Mouse (Mus musculus) erythroblast, embryonic 14.5 days (primary cell): ENCODE data around the gene Daglb. TPM values are rescaled to one million over a fixed set of nuclear protein-coding genes. Genes with fewer than 3 reads are reported as not detected.
"Not testable (repeated sequence)": the region's sequence is repeated elsewhere in the genome, so short reads cannot be mapped to it uniquely, and the experiment has no call there.

ENCODE experiments used
- H3K27me3 ChIP-seq: 2 replicates; pipeline ENCODE4 v1.6.1; 2012; ENCODE audit warnings: inconsistent platforms; ENCODE audit not compliant: control insufficient read depth
- H3K36me3 ChIP-seq: 2 replicates; pipeline ENCODE4 v1.6.1; 2012; ENCODE audit warnings: mild to moderate bottlenecking, inconsistent platforms; ENCODE audit not compliant: control insufficient read depth
- H3K4me1 ChIP-seq: 2 replicates; pipeline ENCODE4 v1.6.1; 2012; ENCODE audit warnings: inconsistent platforms; ENCODE audit not compliant: control insufficient read depth
- H3K4me3 ChIP-seq: replicated peaks from 2 replicates; pipeline ENCODE3; 2012; ENCODE audit warnings: moderate library complexity, mild to moderate bottlenecking, inconsistent platforms
- H3K9me3 ChIP-seq: 2 replicates; pipeline ENCODE4 v1.6.1; 2012; ENCODE audit warnings: low read length, inconsistent platforms, mixed read lengths; ENCODE audit not compliant: control insufficient read depth
- GATA1 ChIP-seq: IDR thresholded peaks from 2 replicates; pipeline ENCODE4 v1.6.1; 2012; ENCODE audit warnings: low read length, inconsistent platforms, mixed read lengths
- TAL1 ChIP-seq: IDR thresholded peaks from 3 replicates; pipeline ENCODE4 v1.6.1; 2012; ENCODE audit warnings: low read length, inconsistent platforms, mixed read lengths
- polyA plus RNA-seq: library from polyadenylated mRNA; stranded (reverse); fragments of >175 nt; gene quantifications from 2 replicates; pipeline ENCODE4 v1.2.3, GENCODE M21; 2012

The Daglb gene
- polyA plus RNA-seq, 1 experiment = 0.52 TPM

- Histone ChIP-seq H3K4me1 (peaks cover 1% of the 10 kb centered on the region; the same call in 1 of the 2 replicates), H3K36me3 (peaks cover 85% of the 10 kb centered on the region), H3K9me3 (no peaks in the 10 kb centered on the region), H3K27me3 (no peaks in the 10 kb centered on the region), H3K4me3 (no peak overlapping the region)
- no peak for TF ChIP-seq TAL1
- no peak for TF ChIP-seq GATA1
These were observed 34.8 kb downstream of the Daglb start for GRCm38 (mm10) chr5:143499197-143499596.

GRCm38 (mm10) chr5:143499686-143500085 lies 35.3 kb downstream of the Daglb start:
- no peaks in the 10 kb centered on the region for H3K27me3 ChIP-seq
- no peak overlapping the region for H3K4me3 ChIP-seq
- H3K9me3 ChIP-seq = no peaks in the 10 kb centered on the region
- peaks cover 85% of the 10 kb centered on the region for H3K36me3 ChIP-seq
- no peak for TF ChIP-seq TAL1
- H3K4me1 ChIP-seq = peaks cover 1% of the 10 kb centered on the region; the same call in 1 of the 2 replicates

- not testable (repeated sequence) for H3K9me3 ChIP-seq, H3K4me1 ChIP-seq, H3K27me3 ChIP-seq, H3K4me3 ChIP-seq
- H3K36me3 ChIP-seq = peaks cover 85% of the 10 kb centered on the region
These were observed 36.3 kb downstream of the Daglb start for GRCm38 (mm10) chr5:143500711-143501110.

- Histone ChIP-seq H3K27me3 (no peaks in the 10 kb centered on the region), H3K36me3 (peaks cover 86% of the 10 kb centered on the region), H3K9me3 (no peaks in the 10 kb centered on the region), H3K4me3 (no peak overlapping the region), H3K4me1 (peaks cover 1% of the 10 kb centered on the region; the same call in 1 of the 2 replicates)
- no peak for TF ChIP-seq GATA1
- TF ChIP-seq TAL1 = no peak
These were observed 36.8 kb downstream of the Daglb start for GRCm38 (mm10) chr5:143501140-143501539.

GRCm38 (mm10) chr5:143501649-143502048 lies 37.3 kb downstream of the Daglb start:
- peaks cover 1% of the 10 kb centered on the region; the same call in 1 of the 2 replicates for H3K4me1 ChIP-seq
- TF ChIP-seq GATA1 (no peak), TAL1 (no peak)
- no peaks in the 10 kb centered on the region for H3K9me3 ChIP-seq
- no peaks in the 10 kb centered on the region for H3K27me3 ChIP-seq
- H3K4me3 ChIP-seq = no peak overlapping the region
- peaks cover 91% of the 10 kb centered on the region for H3K36me3 ChIP-seq

- Histone ChIP-seq H3K27me3 (no peaks in the 10 kb centered on the region), H3K4me3 (no peak overlapping the region), H3K9me3 (no peaks in the 10 kb centered on the region), H3K4me1 (peaks cover 4% of the 10 kb centered on the region), H3K36me3 (peaks cover 94% of the 10 kb centered on the region)
- no peak for TF ChIP-seq GATA1
- no peak for TF ChIP-seq TAL1
These were observed 38.6 kb downstream of the Daglb start for GRCm38 (mm10) chr5:143502899-143503557.

GRCm38 (mm10) chr5:143503740-143504139 lies 39.4 kb downstream of the Daglb start:
- peaks cover 11% of the 10 kb centered on the region for H3K4me1 ChIP-seq
- no peak overlapping the region for H3K4me3 ChIP-seq
- H3K36me3 ChIP-seq = peaks cover 98% of the 10 kb centered on the region
- TF ChIP-seq TAL1 (no peak), GATA1 (no peak)
- H3K27me3 ChIP-seq = no peaks in the 10 kb centered on the region
- H3K9me3 ChIP-seq = no peaks in the 10 kb centered on the region

- H3K9me3 ChIP-seq = no peaks in the 10 kb centered on the region
- no peak overlapping the region for H3K4me3 ChIP-seq
- H3K36me3 ChIP-seq = peaks cover 98% of the 10 kb centered on the region
- H3K27me3 ChIP-seq = no peaks in the 10 kb centered on the region
- peaks cover 18% of the 10 kb centered on the region for H3K4me1 ChIP-seq
- TF ChIP-seq GATA1 (no peak), TAL1 (no peak)
These were observed 40.1 kb downstream of the Daglb start for GRCm38 (mm10) chr5:143504453-143504852.

- no peaks in the 10 kb centered on the region for H3K27me3 ChIP-seq
- TF ChIP-seq GATA1 (no peak), TAL1 (no peak)
- no peak overlapping the region for H3K4me3 ChIP-seq
- no peaks in the 10 kb centered on the region for H3K9me3 ChIP-seq
- H3K4me1 ChIP-seq = peaks cover 24% of the 10 kb centered on the region
- H3K36me3 ChIP-seq = peaks cover 97% of the 10 kb centered on the region
These were observed 40.7 kb downstream of the Daglb start for GRCm38 (mm10) chr5:143505056-143505455.

- H3K4me1 ChIP-seq = peaks cover 29% of the 10 kb centered on the region
- no peak overlapping the region for H3K4me3 ChIP-seq
- no peak for TF ChIP-seq GATA1
- no peak for TF ChIP-seq TAL1
- H3K27me3 ChIP-seq = no peaks in the 10 kb centered on the region
- H3K36me3 ChIP-seq = peaks cover 97% of the 10 kb centered on the region
- H3K9me3 ChIP-seq = no peaks in the 10 kb centered on the region
These were observed 41.2 kb downstream of the Daglb start for GRCm38 (mm10) chr5:143505545-143505944.
